Mouse (Mus musculus) intestine, embryonic 16.5 days (tissue): Measurements from ENCODE around the gene Ptrhd1. TPM values are rescaled to one million over a fixed set of nuclear protein-coding genes. Genes with fewer than 3 reads are reported as not detected.
A peak's percentile ranks its signal among the peaks of the same experiment; 100 is the strongest.

Experiments
- ATAC-seq: fragments of 200-750 bp; cut with Nextera tagmentation; 2 replicates; pipeline ENCODE4 v1.8.0; 2017; ENCODE audit warnings: moderate TSS enrichment, moderate library complexity
- H3K27ac ChIP-seq: fragments of 300-500 bp; sonication (generic); 2 replicates; pipeline ENCODE4 v1.5.1; 2014; ENCODE audit warnings: mild to moderate bottlenecking, low read length
- H3K27me3 ChIP-seq: fragments of 300-500 bp; sonication (generic); replicated peaks from 2 replicates; pipeline ENCODE4 v1.6.1; 2014; ENCODE audit warnings: low read length, control low read depth, mixed read lengths; ENCODE audit not compliant: control insufficient read depth, insufficient read depth
- H3K36me3 ChIP-seq: fragments of 300-500 bp; sonication (generic); 2 replicates; pipeline ENCODE4 v1.6.1; 2014; ENCODE audit warnings: low read length, control low read depth; ENCODE audit not compliant: control insufficient read depth, insufficient read depth
- H3K4me1 ChIP-seq: fragments of 300-500 bp; sonication (generic); 2 replicates; pipeline ENCODE4 v1.6.1; 2014; ENCODE audit warnings: low read length, control low read depth, mixed read lengths; ENCODE audit not compliant: control insufficient read depth, insufficient read depth
- H3K4me2 ChIP-seq: fragments of 300-500 bp; sonication (generic); 2 replicates; pipeline ENCODE4 v1.6.1; 2014; ENCODE audit warnings: low read depth, low read length, control low read depth
- H3K4me3 ChIP-seq: fragments of 300-500 bp; sonication (generic); 2 replicates; pipeline ENCODE4 v1.5.1; 2014; ENCODE audit warnings: mild to moderate bottlenecking, low read length
- H3K9ac ChIP-seq: fragments of 300-500 bp; sonication (generic); 2 replicates; pipeline ENCODE4 v1.6.1; 2014; ENCODE audit warnings: low read depth, low read length
- H3K9me3 ChIP-seq: fragments of 300-500 bp; sonication (generic); 2 replicates; pipeline ENCODE4 v1.6.1; 2016; ENCODE audit warnings: low read length, control low read depth; ENCODE audit not compliant: control insufficient read depth
- WGBS: fragments of 180-500 bp; shearing (Covaris S2); extraction: QIAGEN DNeasy Blood & Tissue Kit; methylation state at CpG from one replicate; pipeline ENCODE4 v1.1.7; 2014; 5-methylcytosine and 5-hydroxymethylcytosine counted together
- polyA plus RNA-seq: library from polyadenylated mRNA; unstranded; fragments of >200 nt; fragmentation: Nextera tagmentation; extraction: Ambion mirVana; gene quantifications from 2 replicates; pipeline ENCODE4 v1.2.1, GENCODE M21; 2015

Ptrhd1 gene
- polyA plus RNA-seq, 1 experiment from 2014 or later, result 5.6 TPM

DNA sequence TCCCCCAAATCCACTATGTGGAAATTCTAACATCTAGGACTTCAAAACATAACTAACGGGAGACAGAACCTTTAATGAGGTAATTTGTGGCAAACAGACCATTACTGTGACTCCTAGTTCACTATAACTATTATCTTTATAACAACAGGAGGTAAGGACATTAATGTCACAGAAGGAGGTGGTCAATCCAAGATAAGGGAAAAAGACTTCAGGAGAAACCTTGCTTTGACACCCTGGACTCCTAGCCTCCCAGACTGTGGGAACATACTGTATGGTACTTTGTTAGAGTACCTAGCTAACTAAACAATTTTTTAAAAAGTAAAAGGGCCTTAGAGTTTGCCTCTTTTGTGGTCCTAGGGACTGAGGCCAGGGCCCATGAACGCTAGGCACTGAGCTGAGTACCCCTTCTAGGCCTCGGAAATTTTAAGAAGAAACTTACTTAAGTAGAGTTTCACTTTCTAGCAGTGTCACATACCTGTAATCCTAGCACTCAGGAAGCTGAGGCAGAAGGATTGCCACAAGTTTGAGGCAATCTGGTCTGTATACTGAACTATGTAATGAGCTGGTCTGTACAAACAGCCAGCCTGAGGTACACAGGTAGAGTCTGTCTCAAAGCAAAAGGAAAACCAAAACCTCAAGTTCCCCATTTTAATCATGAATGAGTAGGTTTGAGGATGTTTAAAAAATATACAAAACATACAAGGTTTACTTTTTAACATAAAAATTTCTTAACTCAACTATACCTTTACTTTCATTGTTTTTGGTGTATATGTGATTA is 45.3 kb downstream of the Ptrhd1 start:
- no peak for ATAC-seq
- 86% methylated on average over 3 of the region's 3 CpGs for WGBS
- no peak overlapping the region for H3K4me2 ChIP-seq
- peaks cover 4% of the 10 kb centered on the region for H3K36me3 ChIP-seq
- H3K4me1 ChIP-seq, result no peaks in the 10 kb centered on the region
- H3K27ac ChIP-seq, result no peak overlapping the region
- H3K4me3 ChIP-seq, result no peak overlapping the region
- H3K9me3 ChIP-seq, result no peaks in the 10 kb centered on the region
- H3K9ac ChIP-seq, result no peak overlapping the region
- no peaks in the 10 kb centered on the region for H3K27me3 ChIP-seq

DNA sequence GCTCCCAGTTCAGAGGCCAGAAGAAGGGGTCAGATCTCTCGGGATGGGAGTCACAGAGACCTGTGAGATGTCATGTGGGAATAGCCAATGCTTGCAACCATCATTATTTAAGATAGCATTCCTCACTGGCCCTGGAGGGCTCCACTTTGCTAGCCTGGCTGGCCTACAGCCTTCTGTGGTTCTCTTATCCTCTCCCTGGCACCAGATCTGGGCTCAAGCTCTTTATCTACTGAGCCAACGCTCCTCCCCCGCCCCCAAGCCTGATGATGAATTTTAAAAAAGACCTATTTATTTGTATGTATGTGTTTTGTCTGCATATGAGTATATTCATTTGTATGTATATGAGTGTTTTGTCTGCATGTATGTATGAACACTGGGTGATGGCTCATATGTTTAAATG is 46.1 kb downstream of the Ptrhd1 start:
- Histone ChIP-seq H3K4me2 (no peak overlapping the region), H3K9me3 (no peaks in the 10 kb centered on the region), H3K4me1 (no peaks in the 10 kb centered on the region), H3K27ac (no peak overlapping the region), H3K9ac (no peak overlapping the region), H3K36me3 (no peaks in the 10 kb centered on the region), H3K27me3 (no peaks in the 10 kb centered on the region), H3K4me3 (no peak overlapping the region)
- no peak for ATAC-seq
- WGBS, result 91% methylated on average over 3 of the region's 3 CpGs

DNA sequence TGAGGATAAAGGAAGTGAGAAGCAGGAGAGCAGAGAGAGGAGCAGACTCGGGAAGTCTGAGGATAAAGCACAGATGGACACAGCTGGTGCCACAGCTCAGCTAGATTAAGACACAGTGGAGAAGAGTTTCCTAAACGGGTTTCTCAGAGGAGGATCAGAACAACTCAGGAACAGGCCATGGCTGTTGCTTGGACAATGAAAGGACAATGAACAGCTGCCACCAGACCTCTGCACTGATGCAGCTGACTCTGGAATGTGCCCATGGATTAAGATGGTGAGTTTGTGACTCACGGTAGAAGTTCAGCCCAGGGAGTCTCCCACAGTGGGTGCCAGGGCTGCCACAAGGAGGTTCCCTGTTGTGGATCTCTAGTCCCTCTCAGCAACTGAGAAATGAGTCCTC is 51.4 kb downstream of the Ptrhd1 start:
- peak; percentile 67 for ATAC-seq

More for the DNA sequence above, 51.4 kb downstream of the Ptrhd1 start:
- no peaks in the 10 kb centered on the region for H3K9me3 ChIP-seq
- H3K36me3 ChIP-seq, result peaks cover 3% of the 10 kb centered on the region; the same call in 1 of the 2 replicates
- no peak overlapping the region for H3K27ac ChIP-seq
- no peak overlapping the region for H3K4me2 ChIP-seq
- H3K4me3 ChIP-seq, result no peak overlapping the region
- H3K27me3 ChIP-seq, result no peaks in the 10 kb centered on the region
- no peak overlapping the region for H3K9ac ChIP-seq
- H3K4me1 ChIP-seq, result peaks cover 3% of the 10 kb centered on the region; the same call in 1 of the 2 replicates
- 28% methylated on average over 3 of the region's 3 CpGs for WGBS

Other genes starting within 250 kb of the Ptrhd1 start
- 2.6 and 3.2 TPM in 2 replicates for gene Efr3b, start 195.1 kb upstream of the Ptrhd1 start, polyA plus RNA-seq
- 3.7 and 3.9 TPM in 2 replicates for gene Dnajc27, start 151.4 kb upstream of the Ptrhd1 start, polyA plus RNA-seq
- 5.0 and 5.4 TPM in 2 replicates for gene Adcy3, start 100.9 kb upstream of the Ptrhd1 start, polyA plus RNA-seq
- 9.8 and 11.1 TPM in 2 replicates for gene Cenpo, start 267 bp downstream of the Ptrhd1 start, polyA plus RNA-seq
- 4.7 and 4.9 TPM in 2 replicates for gene Ncoa1, start 243.2 kb downstream of the Ptrhd1 start, polyA plus RNA-seq